Mouse (Mus musculus): Measurements from ENCODE around the gene Sgk1. TPM values are rescaled to one million over a fixed set of nuclear protein-coding genes. Genes with fewer than 3 reads are reported as not detected.
"Not testable (repeated sequence)": the region's sequence is repeated elsewhere in the genome, so short reads cannot be mapped to it uniquely, and the experiment has no call there.

The Sgk1 gene
- total and polyA plus RNA-seq, 3 experiments, result 3.0 to 111 (median 36.8) TPM

- Histone ChIP-seq H3K36me3 (replicated peaks) (no peaks in the 10 kb centered on the region), H3K4me1 (ENCODE audit: insufficient read depth, low read depth, low read length) (peaks cover 20% of the 10 kb centered on the region), H3K4me3 (ENCODE audit: low read depth, low read length) (no peak overlapping the region), H3K9me3 (replicated peaks) (no peaks in the 10 kb centered on the region), H3K27me3 (ENCODE audit: insufficient read depth, low read length) (peaks cover 2% of the 10 kb centered on the region; the same call in 1 of the 2 replicates)
- no peak for DNase-seq (ENCODE audit: low spot score)
- ATAC-seq (ENCODE audit: extremely low read depth, insufficient number of reproducible peaks, low FRiP score, poor library complexity, severe bottlenecking), result no peak
- TF ChIP-seq CTCF (IDR thresholded peaks at IDR 0.05; ENCODE audit: low read depth, low read length), result no peak
Measured at GRCm38 (mm10) chr10:21898417-21898816, 16.4 kb downstream of the Sgk1 start.

- DNase-seq (ENCODE audit: low spot score); H3K27me3 ChIP-seq (ENCODE audit: insufficient read depth, low read length); ATAC-seq (ENCODE audit: extremely low read depth, insufficient number of reproducible peaks, low FRiP score, poor library complexity, severe bottlenecking): not testable (repeated sequence)
Measured at GRCm38 (mm10) chr10:21898851-21899250, 16.9 kb downstream of the Sgk1 start.

GRCm38 (mm10) chr10:21899397-21899796, 17.4 kb downstream of the Sgk1 start:
- DNase-seq (ENCODE audit: low spot score) (no peak), ATAC-seq (ENCODE audit: extremely low read depth, insufficient number of reproducible peaks, low FRiP score, poor library complexity, severe bottlenecking) (no peak)
- peaks cover 2% of the 10 kb centered on the region; the same call in 1 of the 2 replicates for H3K27me3 ChIP-seq (ENCODE audit: insufficient read depth, low read length)
- H3K9me3 ChIP-seq (replicated peaks), result no peaks in the 10 kb centered on the region
- no peak overlapping the region for H3K4me3 ChIP-seq (ENCODE audit: low read depth, low read length)
- H3K4me1 ChIP-seq (ENCODE audit: insufficient read depth, low read depth, low read length), result peaks cover 20% of the 10 kb centered on the region
- TF ChIP-seq GATA2 (IDR thresholded peaks at IDR 0.05; ENCODE audit: borderline replicate concordance, low read depth, low read length), result no peak
- TF ChIP-seq CTCF (IDR thresholded peaks at IDR 0.05; ENCODE audit: low read depth, low read length), result no peak
- TF ChIP-seq POLR2AphosphoS5 (IDR thresholded peaks at IDR 0.05; ENCODE audit: insufficient replicate concordance, low read depth, low read length), result no peak
- TF ChIP-seq GATA1 (IDR thresholded peaks at IDR 0.05; ENCODE audit: borderline replicate concordance, low read length), result no peak
- TF ChIP-seq TAL1 (conservative IDR thresholded peaks at IDR 0.05; ENCODE audit: low read depth, low read length), result no peak
- H3K36me3 ChIP-seq (replicated peaks), result no peaks in the 10 kb centered on the region

More at GRCm38 (mm10) chr10:21898851-21899250, 16.9 kb downstream of the Sgk1 start:
- H3K4me3 ChIP-seq (ENCODE audit: low read depth, low read length); H3K9me3 ChIP-seq (replicated peaks); H3K36me3 ChIP-seq (replicated peaks): not testable (repeated sequence)
- H3K4me1 ChIP-seq (ENCODE audit: insufficient read depth, low read depth, low read length), result peaks cover 20% of the 10 kb centered on the region

- no peak for TF ChIP-seq GATA1 (IDR thresholded peaks at IDR 0.05; ENCODE audit: borderline replicate concordance, low read length)
- TF ChIP-seq GATA2 (IDR thresholded peaks at IDR 0.05; ENCODE audit: borderline replicate concordance, low read depth, low read length), result no peak
- TF ChIP-seq CTCF (IDR thresholded peaks at IDR 0.05; ENCODE audit: low read depth, low read length), result no peak
- TF ChIP-seq POLR2AphosphoS5 (IDR thresholded peaks at IDR 0.05; ENCODE audit: insufficient replicate concordance, low read depth, low read length), result no peak
- TF ChIP-seq TAL1 (conservative IDR thresholded peaks at IDR 0.05; ENCODE audit: low read depth, low read length), result no peak
- H3K4me1 ChIP-seq (ENCODE audit: insufficient read depth, low read depth, low read length), result peaks cover 26% of the 10 kb centered on the region
- no peak overlapping the region for H3K4me3 ChIP-seq (ENCODE audit: low read depth, low read length)
- DNase-seq (ENCODE audit: low spot score) (no peak), ATAC-seq (ENCODE audit: extremely low read depth, insufficient number of reproducible peaks, low FRiP score, poor library complexity, severe bottlenecking) (no peak)
- H3K9me3 ChIP-seq (replicated peaks), result no peaks in the 10 kb centered on the region
- H3K36me3 ChIP-seq (replicated peaks), result no peaks in the 10 kb centered on the region
- peaks cover 2% of the 10 kb centered on the region; the same call in 1 of the 2 replicates for H3K27me3 ChIP-seq (ENCODE audit: insufficient read depth, low read length)
Measured at GRCm38 (mm10) chr10:21902152-21903140, 20.5 kb downstream of the Sgk1 start.

GRCm38 (mm10) chr10:21904151-21904550, 22.2 kb downstream of the Sgk1 start:
- H3K4me1 ChIP-seq (ENCODE audit: insufficient read depth, low read depth, low read length), result peaks cover 37% of the 10 kb centered on the region

GRCm38 (mm10) chr10:21905616-21906015, 23.6 kb downstream of the Sgk1 start:
- Histone ChIP-seq H3K4me1 (ENCODE audit: insufficient read depth, low read depth, low read length) (peaks cover 33% of the 10 kb centered on the region), H3K4me3 (ENCODE audit: low read depth, low read length) (no peak overlapping the region), H3K36me3 (replicated peaks) (no peaks in the 10 kb centered on the region), H3K27me3 (ENCODE audit: insufficient read depth, low read length) (no peaks in the 10 kb centered on the region), H3K9me3 (replicated peaks) (no peaks in the 10 kb centered on the region)
- ATAC-seq (ENCODE audit: extremely low read depth, insufficient number of reproducible peaks, low FRiP score, poor library complexity, severe bottlenecking) (no peak), DNase-seq (ENCODE audit: low spot score) (no peak)
- no peak for TF ChIP-seq GATA1 (IDR thresholded peaks at IDR 0.05; ENCODE audit: borderline replicate concordance, low read length)

More at GRCm38 (mm10) chr10:21904151-21904550, 22.2 kb downstream of the Sgk1 start:
- ATAC-seq (ENCODE audit: extremely low read depth, insufficient number of reproducible peaks, low FRiP score, poor library complexity, severe bottlenecking) (no peak), DNase-seq (ENCODE audit: low spot score) (no peak)
- no peaks in the 10 kb centered on the region for H3K9me3 ChIP-seq (replicated peaks)
- TF ChIP-seq CTCF (IDR thresholded peaks at IDR 0.05; ENCODE audit: low read depth, low read length), result no peak
- no peak overlapping the region for H3K4me3 ChIP-seq (ENCODE audit: low read depth, low read length)
- H3K36me3 ChIP-seq (replicated peaks), result no peaks in the 10 kb centered on the region
- H3K27me3 ChIP-seq (ENCODE audit: insufficient read depth, low read length), result 0 out of 2 replicates have a peak, but pooled peaks cover under 1% of the 10 kb centered on the region

- Histone ChIP-seq H3K4me3 (ENCODE audit: low read depth, low read length) (no peak overlapping the region), H3K4me1 (ENCODE audit: insufficient read depth, low read depth, low read length) (peaks cover 30% of the 10 kb centered on the region), H3K36me3 (replicated peaks) (no peaks in the 10 kb centered on the region), H3K27me3 (ENCODE audit: insufficient read depth, low read length) (no peaks in the 10 kb centered on the region), H3K9me3 (replicated peaks) (no peaks in the 10 kb centered on the region)
- DNase-seq (ENCODE audit: low spot score) (no peak), ATAC-seq (ENCODE audit: extremely low read depth, insufficient number of reproducible peaks, low FRiP score, poor library complexity, severe bottlenecking) (no peak)
- TF ChIP-seq GATA1 (IDR thresholded peaks at IDR 0.05; ENCODE audit: borderline replicate concordance, low read length), result no peak
- TF ChIP-seq POLR2AphosphoS5 (IDR thresholded peaks at IDR 0.05; ENCODE audit: insufficient replicate concordance, low read depth, low read length), result no peak
- TF ChIP-seq TAL1 (conservative IDR thresholded peaks at IDR 0.05; ENCODE audit: low read depth, low read length), result no peak
- TF ChIP-seq GATA2 (IDR thresholded peaks at IDR 0.05; ENCODE audit: borderline replicate concordance, low read depth, low read length), result no peak
- TF ChIP-seq CTCF (IDR thresholded peaks at IDR 0.05; ENCODE audit: low read depth, low read length), result no peak
Measured at GRCm38 (mm10) chr10:21906894-21907446, 25.0 kb downstream of the Sgk1 start.

Data from G1E (cell line).